Mouse (Mus musculus): ENCODE results near the gene 1700080O16Rik. TPM values are rescaled to one million over a fixed set of nuclear protein-coding genes. Genes with fewer than 3 reads are reported as not detected.

1700080O16Rik gene
- not detected in 2 replicates for polyA plus RNA-seq (2012; rRNA removed)

DNA sequence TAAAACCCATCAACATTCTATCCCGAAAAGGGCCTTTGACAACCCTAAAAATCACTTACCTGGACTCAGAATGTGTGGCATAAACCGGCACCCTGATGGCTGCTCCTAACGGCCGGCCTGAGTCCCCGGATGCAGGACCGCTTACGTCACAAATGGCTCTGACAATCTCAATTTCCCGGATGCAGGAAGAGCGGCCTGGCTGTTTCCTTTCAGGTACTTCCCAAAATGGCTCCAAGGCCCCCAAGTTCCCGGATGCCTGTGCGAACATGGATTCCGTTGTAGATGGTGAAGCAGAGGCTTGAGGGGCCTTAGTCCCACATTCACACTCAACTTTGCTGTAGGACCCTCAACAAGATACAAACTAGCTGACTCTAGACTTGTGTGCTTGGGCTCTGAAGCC is at the start of gene 1700080O16Rik:
TSS of gene 1700080O16Rik (minus strand) at position 101 of the 400 bp plus-strand sequence.

Other genes starting within 250 kb of the 1700080O16Rik start
- gene Usp26, start 171.5 kb downstream of the 1700080O16Rik start, polyA plus RNA-seq (2012; rRNA removed) = not detected in 2 replicates
- 57.8 and 58.7 TPM in 2 replicates for gene Gpc4, start 192.5 kb upstream of the 1700080O16Rik start, polyA plus RNA-seq (2012; rRNA removed)

Data from ovary, adult 2 months (tissue).